Mouse (Mus musculus) ovary, postnatal 10 days (tissue): ENCODE measurements around the gene Rasl10b.

Source experiments
- DNase-seq: peaks from one replicate; pipeline ENCODE4 v3.0.0; 2022; ENCODE audit warnings: low spot score

The Rasl10b gene

DNA sequence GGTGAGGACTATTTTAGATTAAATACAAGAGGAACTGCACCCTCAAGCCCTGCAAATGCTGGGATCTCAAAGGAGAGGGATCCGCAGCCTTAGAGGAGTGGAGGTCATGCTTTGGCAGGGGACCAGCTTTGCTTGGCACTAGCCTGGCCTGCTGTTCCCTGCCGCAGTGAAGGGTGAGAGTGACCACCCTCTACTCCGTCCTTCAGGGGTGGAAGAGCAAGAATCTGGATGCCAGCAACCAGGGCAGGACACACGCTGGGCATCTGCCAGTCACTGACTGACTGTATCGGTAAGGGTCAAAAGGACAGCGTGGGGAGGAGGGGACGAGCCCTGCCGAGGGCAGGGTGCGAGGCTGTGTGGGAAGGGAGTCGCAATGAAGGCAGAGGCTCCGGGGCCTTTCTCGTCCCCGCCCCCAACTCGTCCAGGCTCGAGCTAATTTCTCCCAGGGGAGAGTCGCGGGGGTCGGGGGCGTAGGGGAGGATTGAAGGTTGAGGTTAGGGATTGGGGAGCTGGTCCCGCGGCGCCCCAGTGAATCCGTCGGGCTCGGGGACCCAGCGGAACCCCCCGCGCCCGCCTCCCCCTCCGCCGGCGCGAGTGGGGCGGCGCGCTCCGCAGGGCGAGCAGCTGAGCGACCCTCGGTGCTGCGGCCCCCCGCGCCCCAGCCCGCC is at the start of gene Rasl10b:
Rasl10b (plus strand) TSS at position 51 of the 668 bp plus-strand sequence.
- DNase-seq, result no peak

DNA sequence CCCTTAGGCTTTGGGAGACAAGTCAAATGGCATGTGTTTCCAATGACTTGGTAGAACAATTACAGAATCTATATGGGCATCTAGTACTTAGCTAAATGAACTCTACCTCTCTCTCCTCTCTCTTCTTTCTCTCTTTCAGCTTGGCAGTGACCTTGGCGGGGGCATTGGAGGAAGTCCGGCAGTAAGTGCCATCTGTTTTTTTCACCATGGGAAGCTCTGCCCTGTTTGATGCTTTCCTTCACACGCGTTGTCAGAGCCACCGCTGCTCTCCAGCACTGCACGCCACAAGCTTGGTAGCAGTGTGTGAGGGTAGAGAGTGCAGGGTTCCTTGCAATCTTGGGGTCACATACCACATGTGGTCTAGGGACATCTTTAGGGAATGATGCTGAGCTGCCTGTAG is 44.3 kb upstream of the Rasl10b start:
- DNase-seq, result no peak

DNA sequence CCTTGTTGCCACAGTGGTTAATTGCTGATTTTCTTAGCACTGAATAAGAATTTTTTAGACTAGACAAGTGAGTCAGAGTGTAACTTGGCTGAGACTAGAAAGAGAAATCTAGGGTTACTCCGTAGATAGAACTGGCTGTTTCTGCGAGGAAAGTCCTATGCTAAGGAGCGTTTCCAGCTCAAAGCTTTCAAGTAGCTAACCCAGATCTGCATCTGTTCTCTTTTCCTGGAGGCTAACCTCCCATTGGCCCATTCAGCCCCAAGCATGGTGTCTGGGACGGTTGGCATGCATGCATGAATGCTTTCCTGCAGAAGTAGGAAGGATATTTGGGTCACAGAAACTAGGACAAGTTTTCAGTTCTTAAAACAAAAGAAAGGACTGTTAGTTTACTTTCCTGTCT is 37.7 kb upstream of the Rasl10b start:
- no peak for DNase-seq

DNA sequence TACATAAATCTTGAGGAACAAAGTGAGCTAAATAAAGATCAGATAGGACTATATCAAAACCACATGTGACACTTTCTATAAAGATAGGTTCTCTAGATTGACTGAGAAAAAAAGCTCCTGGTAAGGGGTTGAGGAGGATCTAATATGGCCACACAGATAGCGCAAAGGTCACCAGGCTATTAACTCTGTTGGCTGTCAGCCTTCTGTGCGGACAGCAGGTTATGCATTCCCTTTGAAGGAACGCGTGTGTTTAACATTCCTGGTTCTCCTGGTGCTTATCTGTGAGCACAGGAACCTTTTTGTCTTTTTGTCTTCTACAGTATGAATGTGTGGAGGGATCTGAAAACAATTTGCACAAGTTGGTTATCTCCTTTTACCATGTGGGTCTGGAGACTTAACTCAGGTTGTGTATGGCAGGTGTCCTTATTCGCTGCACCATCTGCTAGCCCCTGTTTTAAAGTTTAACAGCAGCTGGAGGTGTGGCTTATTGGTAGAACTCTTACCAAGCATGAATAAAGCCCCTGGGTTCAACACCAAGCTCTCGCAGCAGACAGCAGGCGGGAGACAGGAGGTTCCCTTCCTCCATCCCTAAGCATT is 29.1 kb upstream of the Rasl10b start:
- DNase-seq, result no peak

DNA sequence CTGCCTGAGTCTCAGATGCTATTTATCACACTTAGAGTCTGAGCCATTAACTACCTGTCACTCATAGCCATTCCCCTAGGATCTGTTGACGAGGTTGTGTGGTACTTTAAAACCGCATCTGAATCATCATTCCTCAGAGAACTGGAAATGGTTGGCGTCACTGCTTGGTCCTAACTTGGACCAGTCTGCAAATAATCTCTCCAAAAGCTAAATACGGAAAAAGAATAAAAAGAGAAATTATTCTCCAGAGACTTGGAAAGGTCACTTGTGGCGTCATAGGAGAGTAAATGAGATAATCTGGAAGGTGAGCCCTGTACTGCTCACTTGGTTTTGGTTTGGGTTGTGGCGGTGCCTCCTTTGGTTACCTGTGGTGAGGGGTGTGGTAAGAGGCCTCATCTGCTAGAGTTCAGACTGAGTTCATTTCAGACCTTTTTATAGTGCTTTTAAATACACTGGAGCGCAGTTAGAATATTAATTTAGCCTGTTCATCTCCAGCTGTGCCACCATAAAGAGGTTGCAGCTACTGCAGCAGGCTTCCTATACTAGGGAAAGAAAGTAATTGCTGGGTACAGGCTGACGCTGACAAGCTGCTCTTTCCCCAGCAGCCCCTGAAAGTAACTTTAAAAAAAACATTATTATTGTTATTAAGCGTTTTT is 25.9 kb upstream of the Rasl10b start:
- no peak for DNase-seq

DNA sequence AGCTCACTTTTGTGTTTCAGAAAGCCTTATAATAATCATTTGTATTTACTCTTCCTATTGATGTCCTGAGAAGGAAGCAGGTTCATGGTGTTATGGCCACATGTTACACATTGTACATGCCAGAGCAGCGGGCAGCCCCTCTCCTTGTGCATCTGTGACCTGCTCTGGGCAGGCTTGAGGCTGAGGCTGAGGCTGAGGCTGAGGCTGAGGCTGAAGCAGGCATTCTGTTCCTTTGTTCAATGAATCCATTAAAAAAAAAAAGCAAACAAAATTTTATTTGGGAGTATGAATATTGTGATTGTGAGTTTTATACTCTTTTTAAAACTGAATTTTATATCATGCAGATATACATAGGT is 25.4 kb upstream of the Rasl10b start:
- DNase-seq, result no peak

DNA sequence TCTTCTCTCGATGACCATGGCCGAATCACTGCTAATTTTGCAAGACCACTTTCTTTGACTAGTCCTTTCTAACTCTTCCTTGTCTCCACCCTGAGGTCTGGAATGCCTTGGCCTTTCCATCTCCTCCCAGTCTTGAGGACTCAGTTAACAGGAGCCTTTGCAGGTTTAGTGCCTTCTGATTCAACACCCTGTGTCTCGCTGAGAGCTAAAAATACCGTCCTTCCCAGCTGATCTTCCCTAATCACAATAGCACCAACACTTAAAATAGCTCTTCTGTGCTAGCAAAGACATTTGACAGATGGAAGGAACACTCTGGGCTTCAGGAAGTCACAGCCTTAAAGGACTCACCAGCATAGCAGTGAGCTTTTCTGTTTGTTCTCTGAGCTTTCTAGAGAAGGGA is 15.9 kb upstream of the Rasl10b start:
- no peak for DNase-seq

DNA sequence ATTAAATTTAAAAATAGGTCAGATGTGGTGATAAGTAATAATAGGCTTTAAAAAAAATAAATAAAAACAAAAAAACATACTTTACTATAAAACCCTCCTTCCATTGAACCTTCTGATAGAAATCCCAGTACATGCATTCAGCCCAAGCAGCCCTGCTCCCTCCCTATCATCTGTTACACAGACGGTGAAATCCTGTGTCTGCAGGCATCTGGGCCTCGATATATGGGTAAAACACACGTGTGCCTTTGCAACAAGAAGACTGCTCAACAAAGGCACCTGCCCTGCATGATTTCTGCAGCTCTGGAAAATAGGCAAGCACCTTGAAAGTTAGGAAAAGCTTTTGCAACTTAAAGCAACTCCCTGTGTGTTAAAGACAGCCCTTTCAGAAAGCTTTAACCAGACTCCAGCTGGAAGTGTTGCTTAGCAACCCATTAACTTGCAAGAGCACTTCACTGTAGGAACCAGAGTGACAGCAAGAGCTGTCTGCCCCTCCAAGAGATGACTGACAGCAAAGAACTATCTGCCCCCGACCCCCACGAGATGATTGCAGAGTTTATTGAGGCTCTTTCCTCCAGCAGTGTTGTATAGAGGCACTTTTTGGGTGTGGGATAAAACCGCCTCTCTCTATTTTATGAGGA is 14.0 kb upstream of the Rasl10b start:
- DNase-seq, result no peak

DNA sequence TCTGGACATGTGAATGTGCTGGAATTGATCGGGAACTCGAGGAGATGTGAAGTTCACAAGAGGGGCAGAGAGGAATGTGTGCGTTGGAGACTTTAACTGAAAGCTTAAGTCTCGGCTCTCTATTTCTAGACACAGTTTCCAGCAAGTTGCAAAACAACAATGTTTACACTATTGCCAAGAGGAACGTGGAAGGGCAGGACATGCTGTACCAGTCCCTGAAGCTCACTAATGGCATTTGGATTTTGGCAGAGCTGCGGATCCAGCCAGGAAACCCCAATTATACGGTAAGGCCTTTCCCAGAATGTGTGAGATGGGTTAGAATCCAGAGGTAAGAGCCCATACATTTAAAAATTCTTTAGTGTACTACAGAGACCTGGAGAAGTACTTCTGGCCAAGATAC is 11.3 kb upstream of the Rasl10b start:
- DNase-seq, result no peak

DNA sequence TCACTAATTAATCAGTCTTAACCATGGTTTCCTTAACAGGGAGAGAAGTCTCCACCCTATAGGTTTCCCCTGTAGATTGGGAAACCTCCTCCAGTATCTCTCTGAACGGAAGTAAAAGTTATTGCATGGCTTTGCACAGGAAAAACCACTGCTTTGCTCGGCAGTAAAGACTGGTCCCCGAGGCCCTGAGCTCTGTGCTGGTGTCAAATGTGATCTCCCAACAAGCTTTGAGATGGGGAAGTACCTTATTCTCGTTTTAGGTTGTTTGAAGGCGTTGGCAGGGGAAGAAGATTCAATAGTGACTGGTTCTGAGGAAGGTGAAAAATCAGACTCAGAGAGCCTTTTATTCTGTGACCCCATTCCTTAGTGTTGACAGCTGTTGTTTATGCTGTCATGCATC is 10.2 kb upstream of the Rasl10b start:
- no peak for DNase-seq

DNA sequence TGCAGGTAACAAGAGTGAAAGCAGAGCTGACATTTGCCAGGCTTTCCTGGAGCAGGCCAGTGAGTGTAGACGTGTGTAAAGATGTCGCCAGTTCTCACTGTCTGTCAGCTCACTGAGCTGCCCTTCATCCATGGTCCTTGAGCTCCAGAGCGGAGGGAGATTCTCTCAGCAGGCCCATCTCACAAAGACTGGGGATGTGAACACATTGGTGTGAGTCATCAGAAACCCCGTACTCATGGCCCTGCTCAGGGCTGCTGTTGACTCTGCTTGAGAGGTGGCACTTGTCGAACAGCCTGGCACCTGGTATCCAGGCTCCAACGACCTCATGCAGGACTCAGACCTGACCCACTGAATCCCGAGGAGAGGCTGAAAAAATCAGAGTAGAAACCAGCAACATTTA is 5.2 kb upstream of the Rasl10b start:
- no peak for DNase-seq

DNA sequence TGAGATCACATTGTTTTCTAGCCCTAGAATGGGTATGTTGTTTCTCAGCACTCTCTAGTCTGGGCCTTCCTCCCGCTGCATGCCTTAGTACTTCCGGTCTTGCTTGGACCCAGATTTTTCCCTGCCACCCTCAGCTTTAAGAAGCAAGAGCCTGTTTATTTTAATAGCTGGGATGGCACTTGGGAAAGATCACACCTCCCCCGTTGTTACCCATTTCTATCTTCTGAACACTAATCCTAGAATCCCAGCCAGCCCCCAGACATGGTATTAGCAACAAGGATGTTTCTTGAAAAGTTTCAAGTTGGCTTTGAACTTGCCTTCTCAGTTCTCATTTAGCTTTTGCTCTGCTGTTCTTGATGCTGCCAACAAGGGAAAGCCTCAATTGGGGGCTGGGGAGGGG is 2.5 kb upstream of the Rasl10b start:
- no peak for DNase-seq

DNA sequence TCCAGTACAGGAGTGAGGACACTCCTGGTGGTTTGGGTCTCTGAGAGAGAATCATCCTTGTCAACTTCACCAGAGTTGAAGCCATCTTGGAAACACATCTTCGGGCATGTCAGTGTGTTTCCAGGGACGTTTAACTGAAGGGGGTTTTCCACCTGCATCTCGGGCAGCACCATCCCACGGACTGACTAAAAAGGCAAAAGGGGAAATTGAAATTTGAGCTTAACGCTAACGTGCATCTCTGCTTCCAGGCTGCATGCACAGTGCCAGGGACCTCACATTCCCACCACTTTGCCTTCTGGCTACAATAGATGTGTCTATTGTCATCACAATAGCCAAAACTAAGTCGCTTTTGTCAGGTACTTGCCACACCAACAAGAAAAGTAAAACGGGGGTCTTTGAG is 695 bp upstream of the Rasl10b start:
- no peak for DNase-seq

DNA sequence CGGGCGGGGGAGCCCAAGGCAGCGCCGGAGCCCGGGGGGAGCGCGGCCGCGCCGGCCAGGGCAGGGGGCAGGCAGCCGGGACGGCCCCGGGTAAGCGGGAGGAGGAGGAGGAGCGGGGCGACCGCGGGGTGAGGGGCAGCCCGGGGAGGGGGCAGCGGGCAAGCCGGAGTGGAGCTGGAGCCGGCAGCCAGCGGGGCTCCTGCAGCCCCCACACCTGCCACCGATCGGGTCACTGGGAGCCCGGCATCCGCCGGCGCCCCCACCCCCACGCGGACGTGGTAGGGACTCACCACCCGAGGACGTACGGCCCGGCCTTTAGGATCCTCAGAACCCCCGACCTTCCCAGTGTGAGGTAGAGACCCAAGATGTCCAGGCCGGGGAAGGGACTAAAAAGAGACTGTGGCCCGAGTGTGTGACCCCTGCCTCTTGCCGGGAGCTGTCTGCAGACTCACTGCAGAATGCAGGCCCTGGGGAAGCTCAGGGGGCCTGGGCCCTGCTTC is 905 bp downstream of the Rasl10b start:
- no peak for DNase-seq

DNA sequence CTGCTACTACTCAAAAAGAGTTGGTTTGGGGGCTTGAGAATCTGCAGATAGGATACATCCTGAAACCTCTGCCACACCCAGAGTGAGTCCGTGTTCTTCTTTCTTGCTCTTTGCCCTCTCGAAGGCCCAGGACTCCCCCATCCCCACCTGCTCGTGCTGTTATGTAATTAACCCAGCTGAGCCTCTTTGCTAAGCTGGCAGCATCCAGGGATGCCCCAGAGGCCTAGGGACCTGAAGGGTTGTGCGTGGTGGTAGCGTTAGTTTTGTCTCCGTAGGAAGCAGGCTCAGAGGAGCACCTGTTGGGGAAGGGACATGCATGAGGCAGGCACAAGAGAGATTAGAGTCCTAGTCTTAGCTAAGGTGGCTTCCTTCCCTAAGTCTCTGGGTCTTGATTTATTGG is 1.6 kb downstream of the Rasl10b start:
- DNase-seq, result no peak

DNA sequence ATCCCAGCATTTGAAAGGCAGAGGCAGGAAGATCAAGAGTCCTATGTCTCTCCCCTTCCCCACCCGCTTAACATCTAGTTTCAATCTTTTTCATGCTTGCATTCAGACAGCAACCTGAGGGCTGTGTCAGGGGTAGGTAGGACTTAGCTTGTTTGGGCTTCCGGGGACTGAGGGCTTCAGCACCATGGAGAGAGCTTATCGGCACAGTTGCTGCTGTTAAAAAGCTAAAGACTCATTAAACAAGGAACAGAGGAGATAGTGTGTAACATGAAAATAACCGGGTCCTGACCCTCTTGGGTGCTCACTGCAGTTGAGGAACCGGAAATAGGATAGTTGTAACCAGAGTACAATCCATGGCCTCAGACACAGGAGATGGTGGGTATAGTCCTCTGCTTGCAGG is 8.1 kb downstream of the Rasl10b start:
- peak; percentile 24 for DNase-seq

DNA sequence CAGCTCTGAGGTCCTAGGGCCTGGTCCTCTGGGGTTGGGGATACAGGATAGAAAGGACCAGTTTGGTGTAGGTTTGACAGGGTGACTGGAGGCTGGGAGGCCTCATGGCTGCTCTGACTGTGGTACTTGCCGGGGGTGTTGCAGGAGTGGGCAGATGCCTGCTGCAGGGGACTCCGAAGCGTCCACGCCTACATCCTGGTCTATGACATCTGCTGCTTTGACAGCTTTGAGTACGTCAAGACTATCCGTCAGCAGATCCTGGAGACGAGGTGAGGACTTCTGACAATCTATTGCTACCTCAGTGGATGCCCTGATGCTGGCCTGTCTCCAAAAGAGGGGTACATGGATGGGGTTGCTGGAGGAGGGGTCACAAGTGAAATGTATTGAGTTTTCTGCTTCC is 8.8 kb downstream of the Rasl10b start:
- no peak for DNase-seq

DNA sequence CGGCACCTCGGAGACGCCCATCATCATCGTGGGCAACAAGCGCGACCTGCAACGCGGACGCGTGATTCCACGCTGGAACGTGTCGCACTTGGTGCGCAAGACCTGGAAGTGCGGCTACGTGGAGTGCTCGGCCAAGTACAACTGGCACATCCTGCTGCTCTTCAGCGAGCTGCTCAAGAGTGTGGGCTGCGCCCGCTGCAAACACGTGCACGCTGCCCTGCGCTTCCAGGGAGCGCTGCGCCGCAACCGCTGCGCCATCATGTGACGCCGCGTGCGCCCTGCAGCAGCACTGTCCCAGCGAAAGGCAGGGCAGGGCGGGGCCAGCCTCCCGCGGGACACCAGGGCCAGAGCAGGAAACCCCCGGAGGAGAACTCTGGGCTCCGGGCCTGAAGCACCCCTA is 9.6 kb downstream of the Rasl10b start:
- no peak for DNase-seq

DNA sequence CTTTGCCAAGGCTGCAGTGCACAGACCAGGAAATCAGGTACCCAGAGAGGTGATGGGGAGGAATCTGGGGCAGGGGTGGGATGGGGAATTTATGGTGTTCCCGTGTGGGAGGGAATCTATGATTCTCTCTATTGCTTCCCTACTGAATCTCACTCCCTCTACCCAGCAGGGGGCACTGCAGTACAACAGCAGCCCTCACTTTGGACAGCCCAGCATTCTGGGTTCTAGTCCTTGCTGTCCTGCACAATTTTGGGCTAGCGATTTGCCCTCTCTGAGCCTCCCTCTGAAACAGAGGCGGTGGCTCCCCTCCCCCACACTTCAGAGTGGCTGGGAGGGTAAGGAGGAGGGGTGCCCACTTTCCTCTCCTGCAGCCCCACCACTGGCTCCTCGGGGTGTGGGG is 11.4 kb downstream of the Rasl10b start:
- no peak for DNase-seq

DNA sequence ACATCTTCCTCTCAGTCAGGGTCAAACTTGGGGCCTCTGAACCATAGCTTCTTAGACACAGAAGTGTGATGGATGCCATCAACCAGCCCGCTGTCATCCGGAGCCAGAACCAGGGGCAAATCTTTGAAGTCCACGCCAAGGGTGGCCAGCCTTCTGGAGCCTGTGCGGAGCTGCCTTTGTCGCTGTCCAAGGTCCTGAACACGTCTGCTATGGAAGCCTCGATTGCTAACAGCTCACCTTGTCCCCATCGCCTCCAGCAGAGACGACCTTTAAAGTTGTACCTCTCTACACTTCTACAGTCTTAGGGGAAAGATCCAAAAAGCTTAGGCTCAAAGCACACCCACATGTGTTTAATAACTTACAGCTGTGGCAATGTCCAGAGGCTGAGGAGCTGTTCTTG is 12.4 kb downstream of the Rasl10b start:
- DNase-seq, result peak; percentile 62

DNA sequence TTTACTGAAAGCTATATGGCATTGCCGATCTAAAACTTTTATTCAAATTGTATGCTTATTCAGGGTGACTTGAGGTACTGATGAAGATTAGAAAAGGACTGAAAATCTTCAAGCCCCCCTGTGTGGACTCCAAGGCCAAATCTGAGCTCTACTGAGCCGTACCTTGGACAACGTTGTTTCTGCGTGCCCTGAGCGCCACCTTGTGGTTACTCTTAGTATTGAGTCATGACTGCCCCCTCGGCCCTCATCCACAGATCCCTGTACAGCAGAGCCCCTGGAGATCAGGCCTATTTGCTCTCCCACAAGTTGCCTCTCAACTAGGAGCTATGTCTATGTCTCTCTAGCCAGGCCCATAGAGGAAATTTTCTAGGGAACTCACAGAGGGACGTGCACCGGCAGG is 15.7 kb downstream of the Rasl10b start:
- no peak for DNase-seq

DNA sequence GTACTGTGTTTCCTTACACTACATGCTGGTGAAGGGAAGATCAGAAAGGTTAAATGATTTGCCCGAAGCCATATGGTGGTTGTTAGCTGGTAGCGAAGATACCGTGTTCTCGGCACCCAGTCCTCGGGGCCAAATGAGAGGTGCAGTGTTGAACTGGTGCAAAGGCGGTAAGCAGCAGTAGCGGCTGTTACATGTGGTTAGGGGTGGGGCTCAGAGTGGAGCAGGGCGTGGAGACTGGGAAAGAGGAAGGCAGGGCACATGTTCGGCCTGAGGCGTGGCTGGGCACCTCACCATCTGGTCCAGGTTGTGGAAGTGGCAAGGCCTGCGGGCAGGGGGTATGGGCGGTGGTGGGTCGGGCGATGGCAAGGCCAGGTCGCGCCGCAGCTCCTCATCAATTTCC is 18.0 kb downstream of the Rasl10b start:
- no peak for DNase-seq

DNA sequence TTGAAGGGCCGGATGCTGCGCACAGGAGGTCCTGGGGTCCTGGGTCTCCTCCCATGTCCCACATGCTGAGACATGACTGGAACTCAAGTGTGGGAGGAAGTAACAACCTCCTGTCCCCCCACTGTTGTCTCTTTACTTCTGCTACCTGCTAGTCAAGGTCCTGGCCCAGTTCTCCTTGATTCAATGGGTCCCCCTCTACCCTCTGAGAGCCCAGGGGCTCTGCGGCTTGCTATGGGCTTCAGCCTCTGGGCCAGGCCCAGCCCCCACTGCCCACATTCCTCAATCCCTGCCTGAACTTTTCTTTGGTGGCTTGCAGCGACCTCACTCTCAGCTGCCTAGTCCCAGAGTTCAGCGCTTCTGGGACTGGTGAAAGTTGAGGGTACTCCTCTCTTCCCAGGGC is 20.4 kb downstream of the Rasl10b start, which contains the start of gene Gas2l2:
Gas2l2 (minus strand) TSS at position 101 of the 400 bp plus-strand sequence.
- no peak for DNase-seq
